Mouse (Mus musculus) CH12.LX (cell line): ENCODE measurements around the gene Atg16l2. TPM values are rescaled to one million over a fixed set of nuclear protein-coding genes. Genes with fewer than 3 reads are reported as not detected.

Source experiments
- DNase-seq: peaks from one replicate; pipeline ENCODE4 v3.0.0-alpha.2; 2013; ENCODE audit errors: extremely low read depth
- H3K27ac ChIP-seq: 2 replicates; pipeline ENCODE4 v1.5.1; 2012; ENCODE audit warnings: low read depth, mild to moderate bottlenecking, control low read depth, moderate library complexity; ENCODE audit not compliant: insufficient read depth
- H3K27me3 ChIP-seq: replicated peaks from 2 replicates; pipeline ENCODE3; 2012; ENCODE audit warnings: inconsistent platforms
- H3K36me3 ChIP-seq, 2 experiments: replicated peaks in 1 of 2; 2 replicates each; pipeline versions ENCODE3 to v1.6.1; 2012; ENCODE audit warnings: inconsistent platforms in 1 of 2, low read length in 1 of 2, mild to moderate bottlenecking in 1 of 2, mixed read lengths in 1 of 2, moderate library complexity in 1 of 2; ENCODE audit not compliant: control insufficient read depth in 1 of 2, insufficient read depth in 1 of 2
- H3K4me1 ChIP-seq, 2 experiments: 2 replicates each; pipeline ENCODE4 v1.6.1; 2012; ENCODE audit warnings: inconsistent platforms in 1 of 2, moderate library complexity in 1 of 2; ENCODE audit not compliant: insufficient read depth in 2 of 2, control insufficient read depth in 1 of 2
- H3K4me2 ChIP-seq: 2 replicates; pipeline ENCODE4 v1.6.1; 2012; ENCODE audit warnings: low read depth, mild to moderate bottlenecking, control low read depth; ENCODE audit not compliant: poor library complexity, insufficient read depth, severe bottlenecking
- H3K4me3 ChIP-seq, 3 experiments: fragments of 150-350 bp in 1 of 3; sonication (generic) in 1 of 3; replicated peaks in 1 of 3; 2 replicates each; pipeline versions ENCODE3 to v1.5.1; 2011 to 2012; ENCODE audit warnings: low read depth in 2 of 3, low read length in 2 of 3, mild to moderate bottlenecking in 2 of 3, moderate library complexity in 2 of 3, control low read depth in 1 of 3, improper control_type of control experiment in 1 of 3, inconsistent platforms in 1 of 3, mixed read lengths in 1 of 3; ENCODE audit not compliant: poor library complexity in 1 of 3
- H3K79me2 ChIP-seq: replicated peaks from 2 replicates; pipeline ENCODE4 v1.6.1; 2012; ENCODE audit warnings: mild to moderate bottlenecking, moderate library complexity; ENCODE audit not compliant: control insufficient read depth, poor library complexity, insufficient read depth, severe bottlenecking; ENCODE audit errors: extremely low read depth
- H3K9ac ChIP-seq: 2 replicates; pipeline ENCODE4 v1.6.1; 2012; ENCODE audit warnings: low read depth, mild to moderate bottlenecking, control low read depth, moderate library complexity; ENCODE audit not compliant: insufficient read depth
- H3K9me3 ChIP-seq: replicated peaks from 2 replicates; pipeline ENCODE3; 2012; ENCODE audit warnings: low read length, inconsistent platforms, mixed read lengths
- BHLHE40 ChIP-seq: IDR thresholded peaks from 2 replicates; pipeline ENCODE4 v1.6.1; 2011; ENCODE audit warnings: mild to moderate bottlenecking, low read depth, low read length, improper control_type of control experiment
- CHD1 ChIP-seq: IDR thresholded peaks from 2 replicates; pipeline ENCODE4 v1.6.1; 2012; ENCODE audit warnings: low read depth, low read length, improper control_type of control experiment, inconsistent platforms
- CHD2 ChIP-seq: IDR thresholded peaks from 2 replicates; pipeline ENCODE4 v1.6.1; 2011; ENCODE audit warnings: low read length, improper control_type of control experiment
- CTCF ChIP-seq, 2 experiments: IDR thresholded peaks in 1 of 2; conservative IDR thresholded peaks in 1 of 2; 2 replicates each; pipeline ENCODE4 v1.5.1; 2011 to 2012; ENCODE audit warnings: low read depth in 2 of 2, low read length in 2 of 2, improper control_type of control experiment in 1 of 2, inconsistent platforms in 1 of 2, mild to moderate bottlenecking in 1 of 2, moderate library complexity in 1 of 2
- E2F4 ChIP-seq: IDR thresholded peaks from 2 replicates; pipeline ENCODE4 v1.6.1; 2011; ENCODE audit warnings: low read depth, low read length, improper control_type of control experiment; ENCODE audit not compliant: insufficient replicate concordance
- ELF1 ChIP-seq: IDR thresholded peaks from 2 replicates; pipeline ENCODE4 v1.6.1; 2014; ENCODE audit warnings: low read depth, mild to moderate bottlenecking, inconsistent platforms, low read length, improper control_type of control experiment
- EP300 ChIP-seq: IDR thresholded peaks from 2 replicates; pipeline ENCODE4 v1.6.1; 2011; ENCODE audit warnings: low read length, improper control_type of control experiment
- ETS1 ChIP-seq: conservative IDR thresholded peaks from 2 replicates; pipeline ENCODE4 v1.6.1; 2012; ENCODE audit warnings: low read depth, mild to moderate bottlenecking, inconsistent platforms, low read length, improper control_type of control experiment, moderate library complexity
- GABPA ChIP-seq: IDR thresholded peaks from 2 replicates; pipeline ENCODE4 v1.6.1; 2012; ENCODE audit warnings: low read depth, low read length, improper control_type of control experiment, inconsistent platforms; ENCODE audit not compliant: insufficient replicate concordance
- JUN ChIP-seq: IDR thresholded peaks from 2 replicates; pipeline ENCODE4 v1.6.1; 2011; ENCODE audit warnings: low read depth, mild to moderate bottlenecking, low read length, improper control_type of control experiment, moderate library complexity; ENCODE audit not compliant: insufficient read depth
- JUND ChIP-seq: conservative IDR thresholded peaks from 2 replicates; pipeline ENCODE4 v1.6.1; 2011; ENCODE audit warnings: low read depth, low read length, improper control_type of control experiment
- KAT2A ChIP-seq: IDR thresholded peaks from 2 replicates; pipeline ENCODE4 v1.6.1; 2012; ENCODE audit warnings: low read length, improper control_type of control experiment, inconsistent platforms; ENCODE audit not compliant: insufficient replicate concordance
- MAFK ChIP-seq: IDR thresholded peaks from 2 replicates; pipeline ENCODE4 v1.6.1; 2011; ENCODE audit warnings: low read length, improper control_type of control experiment; ENCODE audit not compliant: insufficient replicate concordance
- MAZ ChIP-seq: IDR thresholded peaks from 2 replicates; pipeline ENCODE4 v1.6.1; 2012; ENCODE audit warnings: low read depth, mild to moderate bottlenecking, inconsistent platforms, low read length, improper control_type of control experiment, moderate library complexity
- MEF2A ChIP-seq: IDR thresholded peaks from 2 replicates; pipeline ENCODE4 v1.6.1; 2014; ENCODE audit warnings: low read depth, mild to moderate bottlenecking, inconsistent platforms, low read length, improper control_type of control experiment, borderline replicate concordance
- NELFE ChIP-seq: IDR thresholded peaks from 2 replicates; pipeline ENCODE4 v1.6.1; 2011; ENCODE audit warnings: low read depth, low read length, improper control_type of control experiment
- PAX5 ChIP-seq: IDR thresholded peaks from 2 replicates; pipeline ENCODE4 v1.6.1; 2012; ENCODE audit warnings: low read length, inconsistent platforms, mixed read lengths
- POLR2A ChIP-seq: IDR thresholded peaks from 2 replicates; pipeline ENCODE4 v1.6.1; 2011; ENCODE audit warnings: low read depth, mild to moderate bottlenecking, improper control_type of control experiment, low read length
- POLR2AphosphoS2 ChIP-seq: IDR thresholded peaks from 2 replicates; pipeline ENCODE4 v1.6.1; 2011; ENCODE audit warnings: low read depth, low read length, improper control_type of control experiment
- RAD21 ChIP-seq: IDR thresholded peaks from 2 replicates; pipeline ENCODE4 v1.6.1; 2011; ENCODE audit warnings: low read depth, mild to moderate bottlenecking, low read length, improper control_type of control experiment, moderate library complexity
- SMC3 ChIP-seq: IDR thresholded peaks from 2 replicates; pipeline ENCODE4 v1.6.1; 2011; ENCODE audit warnings: low read depth, low read length, improper control_type of control experiment
- TCF12 ChIP-seq: IDR thresholded peaks from 2 replicates; pipeline ENCODE4 v1.6.1; 2014; ENCODE audit warnings: low read depth, mild to moderate bottlenecking, inconsistent platforms, low read length, improper control_type of control experiment
- UBTF ChIP-seq: IDR thresholded peaks from 2 replicates; pipeline ENCODE4 v1.6.1; 2012; ENCODE audit warnings: low read depth, mild to moderate bottlenecking, inconsistent platforms, low read length, improper control_type of control experiment, moderate library complexity
- USF2 ChIP-seq: conservative IDR thresholded peaks from 2 replicates; pipeline ENCODE4 v1.6.1; 2011; ENCODE audit warnings: low read depth, low read length, improper control_type of control experiment
- ZKSCAN1 ChIP-seq: IDR thresholded peaks from 2 replicates; pipeline ENCODE4 v1.6.1; 2012; ENCODE audit warnings: low read depth, inconsistent platforms, low read length, improper control_type of control experiment, borderline replicate concordance
- ZNF384 ChIP-seq: IDR thresholded peaks from 2 replicates; pipeline ENCODE4 v1.6.1; 2012; ENCODE audit warnings: low read depth, low read length, improper control_type of control experiment, inconsistent platforms
- dilution Hi-C: fragments of 300-500 bp; cut with MboI; formaldehyde crosslinking; loops from 2 replicates; pipeline ENCODE4 v1.14.3; 2020; ENCODE audit warnings: low sequenced_read_pairs; ENCODE audit not compliant: extremely low pct_unique_long_range_greater_than_20kb, extremely low pct_ligation_motif_present
- in situ Hi-C: fragments of 300-500 bp; cut with MboI; formaldehyde crosslinking; loops from 3 replicates; pipeline ENCODE4 v1.14.3; 2019; ENCODE audit warnings: low sequenced_read_pairs, low pct_ligation_motif_present, low pct_unique_long_range_greater_than_20kb, mixed read lengths
- polyA plus RNA-seq: library from polyadenylated mRNA; unstranded; fragments of >175 nt; gene quantifications from 2 replicates; pipeline ENCODE4 v1.2.1, GENCODE M21; 2012; ENCODE audit warnings: low read depth; ENCODE audit not compliant: insufficient read length
- total RNA-seq, 2 experiments: library from RNA; depleted of rRNA; stranded (reverse); fragments of 300-350 nt in 1 of 2; fragments of >200 nt in 1 of 2; gene quantifications; 2 replicates each; pipeline ENCODE4 v1.2.3; 2012 to 2014

The Atg16l2 gene
- total and polyA plus RNA-seq, 3 experiments: 12.7 to 43.8 (median 15.4) TPM

DNA sequence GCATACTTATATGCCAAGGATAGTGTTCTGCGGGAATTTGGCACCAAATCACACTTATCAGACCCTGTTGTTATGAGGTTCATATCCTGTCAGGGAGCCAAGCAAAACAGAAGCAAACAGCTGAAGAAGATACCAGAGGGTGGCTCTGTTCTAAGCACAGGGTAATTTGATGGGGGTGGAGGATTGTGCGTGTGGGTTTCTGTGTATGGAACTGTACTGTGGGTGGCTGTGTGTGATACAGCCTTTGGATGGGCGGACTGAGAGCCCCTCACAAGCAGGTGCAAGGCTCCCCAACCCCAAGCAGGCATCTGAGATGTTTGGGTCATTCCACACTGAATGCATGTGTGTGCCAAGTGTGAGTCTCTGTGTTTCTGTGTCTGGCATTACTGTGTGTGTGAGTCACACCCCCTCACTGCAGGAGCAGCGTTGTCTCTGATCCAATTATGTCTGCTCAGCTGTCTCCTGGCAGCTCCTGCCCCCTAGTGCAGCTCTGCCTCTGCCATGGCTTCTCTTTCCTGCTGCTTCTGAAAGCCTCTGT lies 26.6 kb upstream of the Atg16l2 start:
- no peak overlapping the region for H3K27ac ChIP-seq
- H3K9me3 ChIP-seq: no peaks in the 10 kb centered on the region
- H3K27me3 ChIP-seq: peaks cover 6% of the 10 kb centered on the region
- no peak for DNase-seq
- no peaks in the 10 kb centered on the region for H3K79me2 ChIP-seq
- H3K4me3 ChIP-seq: no peak overlapping the region
- H3K4me1 ChIP-seq: peaks cover 0 to 15% of the 10 kb centered on the region in 2 experiments; a peak in 2 of 4 replicates
- H3K4me2 ChIP-seq: no peak overlapping the region
- H3K36me3 ChIP-seq: no peaks in the 10 kb centered on the region
- in situ Hi-C loops: no loop called here
- dilution Hi-C loops: no loop called here
- TF ChIP-seq CHD1 (no peak), NELFE (no peak), GABPA (no peak), E2F4 (no peak), USF2 (no peak), JUND (no peak), JUN (no peak), POLR2AphosphoS2 (no peak), RAD21 (no peak), ZKSCAN1 (no peak), MAFK (no peak), CHD2 (no peak), SMC3 (no peak), MEF2A (no peak)
- no peak overlapping the region for H3K9ac ChIP-seq

DNA sequence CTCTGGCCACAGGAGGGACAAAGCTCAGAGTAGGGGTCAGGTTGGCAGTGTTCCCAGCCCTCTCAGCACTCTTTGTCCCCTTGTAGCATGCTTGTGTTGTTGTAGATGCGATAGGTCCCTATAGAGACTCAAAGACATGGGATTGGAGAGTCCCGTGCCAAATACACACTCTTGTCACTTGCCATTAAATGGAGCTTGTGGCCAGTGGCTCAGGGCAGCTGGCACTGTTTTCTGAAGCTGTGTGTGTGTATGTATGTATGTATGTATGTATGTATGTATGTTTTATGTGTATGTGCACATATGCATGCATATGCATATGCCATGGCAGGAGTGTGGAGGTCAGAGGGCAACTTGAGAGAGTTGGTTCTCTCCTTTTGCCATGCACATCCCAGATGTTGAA lies 25.7 kb upstream of the Atg16l2 start:
- Histone ChIP-seq H3K79me2 (no peaks in the 10 kb centered on the region), H3K27ac (no peak overlapping the region), H3K27me3 (peaks cover 8% of the 10 kb centered on the region), H3K4me2 (no peak overlapping the region), H3K9ac (no peak overlapping the region), H3K4me3 (no peak overlapping the region), H3K4me1 (peaks cover 0 to 11% of the 10 kb centered on the region in 2 experiments; a peak in 2 of 4 replicates), H3K9me3 (no peaks in the 10 kb centered on the region), H3K36me3 (no peaks in the 10 kb centered on the region)
- no peak for DNase-seq
- dilution Hi-C loops (no loop called here), in situ Hi-C loops (no loop called here)
- TF ChIP-seq MAZ (no peak), JUND (no peak), UBTF (no peak), ETS1 (no peak), ZKSCAN1 (no peak), PAX5 (no peak), CTCF (conservative IDR thresholded peaks at IDR 0.05 in 1 of 2, IDR thresholded peaks at IDR 0.05 in 1 of 2; ENCODE audit: low read depth in 2 of 2, low read length in 2 of 2) (no peak), ELF1 (no peak), KAT2A (no peak), BHLHE40 (no peak), NELFE (no peak), EP300 (no peak), JUN (no peak), POLR2AphosphoS2 (no peak), E2F4 (no peak), POLR2A (no peak), TCF12 (no peak), CHD1 (no peak), ZNF384 (no peak)
